Mouse (Mus musculus) liver, postnatal 0 days (tissue): ENCODE results near the gene Tbc1d8. TPM values are rescaled to one million over a fixed set of nuclear protein-coding genes. Genes with fewer than 3 reads are reported as not detected.

ENCODE experiments used
- ATAC-seq: fragments of 200-750 bp; cut with Nextera tagmentation; 2 replicates; pipeline ENCODE4 v1.8.0; 2017; ENCODE audit warnings: mild to moderate bottlenecking, moderate library complexity
- DNase-seq: peaks from one replicate; pipeline ENCODE4 v3.0.0-alpha.2; 2016
- H3K27ac ChIP-seq: fragments of 300-500 bp; sonication (generic); 2 replicates; pipeline ENCODE4 v1.5.1; 2014; ENCODE audit warnings: antibody characterized with exemption, moderate library complexity, mild to moderate bottlenecking, low read depth
- H3K27me3 ChIP-seq: fragments of 300-500 bp; sonication (generic); 2 replicates; pipeline ENCODE4 v1.6.1; 2014; ENCODE audit warnings: low read length, control low read depth, mixed read lengths; ENCODE audit not compliant: insufficient read depth
- H3K36me3 ChIP-seq: fragments of 300-500 bp; sonication (generic); replicated peaks from 2 replicates; pipeline ENCODE4 v1.6.1; 2014; ENCODE audit warnings: mild to moderate bottlenecking, control low read depth, low read length, moderate library complexity, mixed read lengths; ENCODE audit not compliant: insufficient read depth
- H3K4me1 ChIP-seq: fragments of 300-500 bp; sonication (generic); 2 replicates; pipeline ENCODE4 v1.6.1; 2014; ENCODE audit warnings: antibody characterized with exemption, mild to moderate bottlenecking, control low read depth; ENCODE audit not compliant: insufficient read depth
- H3K4me2 ChIP-seq: fragments of 300-500 bp; sonication (generic); 2 replicates; pipeline ENCODE4 v1.6.1; 2014; ENCODE audit warnings: low read depth, mild to moderate bottlenecking, low read length, moderate library complexity, mixed read lengths
- H3K4me3 ChIP-seq: fragments of 300-500 bp; sonication (generic); 2 replicates; pipeline ENCODE4 v1.5.1; 2014; ENCODE audit warnings: low read depth, low read length
- H3K9ac ChIP-seq: fragments of 300-500 bp; sonication (generic); replicated peaks from 2 replicates; pipeline ENCODE4 v1.6.1; 2014; ENCODE audit warnings: mild to moderate bottlenecking, moderate library complexity
- H3K9me3 ChIP-seq: fragments of 300-500 bp; sonication (generic); 2 replicates; pipeline ENCODE4 v1.6.1; 2016; ENCODE audit warnings: mild to moderate bottlenecking, control low read depth, low read length, mixed read lengths
- CTCF ChIP-seq: sonication (generic); IDR thresholded peaks from 2 replicates; pipeline ENCODE4 v1.5.1; 2016; ENCODE audit warnings: antibody characterized with exemption, low read depth
- EP300 ChIP-seq: IDR thresholded peaks from 2 replicates; pipeline ENCODE4 v1.6.1; 2016; ENCODE audit warnings: antibody characterized with exemption, low read depth, mild to moderate bottlenecking
- WGBS: fragments of 180-500 bp; shearing (Covaris S2); extraction: QIAGEN DNeasy Blood & Tissue Kit; methylation state at CpG from one replicate; pipeline ENCODE4 v1.1.7; 2014; ENCODE audit not compliant: insufficient replicate concordance; 5-methylcytosine and 5-hydroxymethylcytosine counted together
- polyA plus RNA-seq: library from polyadenylated mRNA; unstranded; fragments of >200 nt; fragmentation: Nextera tagmentation; extraction: Ambion mirVana; gene quantifications from 2 replicates; pipeline ENCODE4 v1.2.1, GENCODE M21; 2015

Gene Tbc1d8
- polyA plus RNA-seq, 1 experiment from 2014 or later, result 8.8 TPM

- Histone ChIP-seq H3K27ac (no peak overlapping the region), H3K36me3 (peaks cover 15% of the 10 kb centered on the region), H3K4me3 (no peak overlapping the region), H3K9me3 (no peaks in the 10 kb centered on the region), H3K4me1 (peaks cover 16% of the 10 kb centered on the region), H3K9ac (no peak overlapping the region), H3K4me2 (no peak overlapping the region), H3K27me3 (no peaks in the 10 kb centered on the region)
- TF ChIP-seq EP300, result no peak
- DNase-seq, result no peak
- no peak for ATAC-seq
- WGBS, result 88% methylated on average over 1 of the region's 1 CpGs
Observed at GRCm38 (mm10) chr1:39365562-39365961, 113.0 kb downstream of the Tbc1d8 start.

- no peak overlapping the region for H3K4me2 ChIP-seq
- ATAC-seq, result no peak
- H3K9ac ChIP-seq, result no peak overlapping the region
- peaks cover 6% of the 10 kb centered on the region; the same call in 1 of the 2 replicates for H3K4me1 ChIP-seq
- H3K27me3 ChIP-seq, result no peaks in the 10 kb centered on the region
- TF ChIP-seq CTCF (no peak), EP300 (no peak)
- no peak for DNase-seq
- H3K36me3 ChIP-seq, result no peaks in the 10 kb centered on the region
- no peak overlapping the region for H3K4me3 ChIP-seq
- no peaks in the 10 kb centered on the region for H3K9me3 ChIP-seq
- 49% methylated on average over 7 of the region's 7 CpGs for WGBS
- H3K27ac ChIP-seq, result no peak overlapping the region
Observed at GRCm38 (mm10) chr1:39362515-39362893, 116.1 kb downstream of the Tbc1d8 start.

- Histone ChIP-seq H3K4me2 (no peak overlapping the region), H3K4me1 (no peaks in the 10 kb centered on the region; the same call in 1 of the 2 replicates), H3K27me3 (no peaks in the 10 kb centered on the region), H3K36me3 (no peaks in the 10 kb centered on the region), H3K9ac (no peak overlapping the region), H3K9me3 (no peaks in the 10 kb centered on the region), H3K4me3 (no peak overlapping the region), H3K27ac (no peak overlapping the region)
- DNase-seq (no peak), ATAC-seq (no peak)
- 46% methylated on average over 24 of the region's 24 CpGs for WGBS
- TF ChIP-seq EP300 (no peak), CTCF (peak; percentile 19; the same call in 1 of the 2 replicates)
Observed at GRCm38 (mm10) chr1:39361754-39362514, 116.6 kb downstream of the Tbc1d8 start.

DNA sequence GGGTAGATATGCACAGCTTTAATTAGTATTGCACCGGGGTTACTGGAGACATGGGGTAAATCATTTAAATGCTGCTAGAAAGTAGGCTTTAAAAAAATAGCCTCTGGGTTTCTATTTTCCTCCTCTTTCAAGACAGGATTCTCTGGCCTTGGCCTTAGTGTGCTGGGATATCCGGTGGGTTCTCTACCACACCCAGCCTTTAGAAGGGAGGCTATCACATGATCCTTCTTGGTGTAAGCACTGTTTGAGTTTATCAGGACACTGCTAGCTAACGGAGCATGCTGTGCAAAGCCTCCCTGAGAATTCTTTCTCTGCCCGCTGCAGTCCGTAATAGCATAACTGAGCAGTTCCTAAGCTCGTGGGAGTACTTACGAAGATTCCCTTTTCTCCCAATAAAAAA lies 129.1 kb downstream of the Tbc1d8 start:
- ATAC-seq (no peak), DNase-seq (no peak)
- Histone ChIP-seq H3K36me3 (0 out of 2 replicates have a peak, but pooled peaks cover 3% of the 10 kb centered on the region), H3K4me1 (no peaks in the 10 kb centered on the region), H3K27ac (no peak overlapping the region), H3K4me3 (no peak overlapping the region), H3K9me3 (no peaks in the 10 kb centered on the region), H3K9ac (no peak overlapping the region), H3K27me3 (no peaks in the 10 kb centered on the region; the same call in 1 of the 2 replicates), H3K4me2 (no peak overlapping the region)
- no peak for TF ChIP-seq CTCF
- TF ChIP-seq EP300, result no peak
- WGBS, result 77% methylated on average over 7 of the region's 7 CpGs

DNA sequence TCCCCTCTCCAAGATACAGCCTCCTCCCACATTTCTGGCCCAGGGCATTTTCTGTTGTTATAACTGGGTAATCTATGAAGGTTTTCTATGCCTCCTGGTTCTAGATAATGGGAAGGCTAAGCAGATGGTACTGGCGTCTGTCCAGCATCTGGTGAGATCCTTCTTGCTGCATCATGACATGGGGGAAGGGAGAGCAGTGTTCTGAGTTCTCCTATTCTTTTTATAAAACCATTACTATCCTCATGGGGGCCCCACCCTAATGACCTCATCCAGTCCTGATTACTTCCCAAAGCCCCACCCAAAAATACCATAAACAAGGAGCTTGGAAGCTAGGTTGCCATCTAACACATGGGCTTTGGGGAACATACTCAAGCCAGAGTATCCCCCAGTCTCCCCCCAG lies 129.6 kb downstream of the Tbc1d8 start:
- DNase-seq (no peak), ATAC-seq (no peak)
- Histone ChIP-seq H3K27ac (no peak overlapping the region), H3K4me1 (no peaks in the 10 kb centered on the region), H3K4me2 (no peak overlapping the region), H3K9ac (no peak overlapping the region), H3K9me3 (no peaks in the 10 kb centered on the region), H3K36me3 (0 out of 2 replicates have a peak, but pooled peaks cover 3% of the 10 kb centered on the region), H3K4me3 (no peak overlapping the region), H3K27me3 (no peaks in the 10 kb centered on the region; the same call in 1 of the 2 replicates)
- no peak for TF ChIP-seq EP300
- no peak for TF ChIP-seq CTCF
- 32% methylated on average over 1 of the region's 1 CpGs for WGBS

DNA sequence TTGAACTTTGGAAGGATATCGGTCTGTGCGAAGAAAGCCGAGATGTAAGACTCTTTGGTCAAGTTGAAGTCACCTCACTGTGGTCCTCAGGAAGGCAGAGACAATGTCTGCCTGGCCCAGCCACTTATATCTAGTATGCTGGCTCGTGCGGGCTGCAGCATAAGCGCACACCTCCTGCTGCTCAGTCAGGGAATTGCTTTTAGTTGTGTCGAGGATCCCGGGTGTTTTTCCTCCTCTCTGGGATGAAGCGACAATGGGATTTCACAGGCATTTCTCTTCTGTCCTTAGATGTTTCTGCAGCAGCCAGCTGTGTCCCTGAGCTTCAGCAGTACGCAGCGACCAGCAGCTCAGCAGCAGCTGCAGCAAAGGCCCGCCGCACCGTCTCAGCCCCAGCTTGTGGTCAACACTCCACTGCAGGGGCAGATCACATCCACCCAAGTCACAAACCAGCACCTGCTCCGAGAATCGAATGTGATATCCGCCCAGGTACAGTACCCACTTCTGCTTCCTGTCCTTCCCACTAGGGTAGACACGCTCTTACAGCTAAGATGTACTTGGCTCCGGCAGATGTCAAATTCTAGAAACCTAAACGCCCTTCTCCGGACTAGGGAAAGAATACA lies 133.5 kb downstream of the Tbc1d8 start:
- WGBS, result 55% methylated on average over 21 of the region's 21 CpGs
- Histone ChIP-seq H3K36me3 (0 out of 2 replicates have a peak, but pooled peaks cover 3% of the 10 kb centered on the region), H3K27me3 (no peaks in the 10 kb centered on the region; the same call in 1 of the 2 replicates), H3K9me3 (no peaks in the 10 kb centered on the region), H3K9ac (no peak overlapping the region), H3K4me3 (no peak overlapping the region), H3K4me1 (no peaks in the 10 kb centered on the region), H3K27ac (no peak overlapping the region), H3K4me2 (no peak overlapping the region)
- no peak for ATAC-seq
- TF ChIP-seq EP300 (no peak), CTCF (peak; percentile 34)
- no peak for DNase-seq
